Mouse (Mus musculus) c-Kit-positive CD71-positive TER-119-negative erythroid progenitor cells, embryonic 14.5 days (primary cell): ENCODE data around the gene Atp6ap1.

Source experiments
- DNase-seq: peaks from one replicate; pipeline ENCODE4 v3.0.0-alpha.2; 2013; ENCODE audit warnings: low read depth

The Atp6ap1 gene

DNA sequence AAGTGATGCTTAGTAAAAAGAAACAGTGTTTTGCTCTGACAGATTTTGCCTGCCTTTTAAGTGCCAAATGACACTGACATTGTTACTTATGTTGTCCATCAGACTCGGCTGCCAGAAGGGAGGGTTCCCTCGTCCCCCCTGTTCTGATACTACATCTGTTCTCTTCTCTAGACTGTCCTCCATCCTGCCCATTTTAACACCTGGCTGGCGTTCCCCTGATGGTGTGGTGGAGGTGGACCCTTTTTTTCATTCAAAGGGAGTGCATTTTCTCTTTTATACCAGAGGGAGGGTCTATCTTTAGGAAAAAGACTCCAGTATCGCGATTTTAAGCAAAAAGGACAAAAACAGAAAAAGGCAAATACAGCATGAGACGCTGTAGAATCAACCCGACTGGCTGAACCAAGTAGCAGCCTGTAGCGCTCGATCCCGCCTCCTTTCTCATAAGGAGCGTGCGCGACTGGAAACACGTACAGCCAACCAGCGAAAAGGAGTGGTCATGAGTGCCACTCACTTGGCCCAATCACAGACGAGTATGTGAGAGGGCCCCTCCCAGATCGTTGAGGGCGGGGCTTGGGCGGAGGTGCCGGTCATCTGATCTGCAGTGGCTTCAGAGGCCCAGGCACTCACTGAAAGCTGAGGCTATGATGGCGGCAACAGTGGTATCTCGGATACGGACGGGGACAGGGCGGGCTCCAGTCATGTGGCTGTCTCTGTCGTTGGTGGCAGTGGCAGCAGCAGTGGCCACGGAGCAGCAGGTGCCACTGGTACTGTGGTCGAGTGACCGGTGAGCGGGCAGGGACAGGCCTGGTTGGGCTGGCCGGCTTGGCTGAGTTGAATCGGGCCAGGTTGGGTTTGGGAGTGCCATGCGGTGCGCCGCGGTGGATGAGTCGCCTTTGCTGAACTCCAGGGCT, at the start of gene Atp6ap1:
Gene Atp6ap1 (plus strand): TSS at position 560 of the 911 bp plus-strand sequence.
- peak; percentile 82 for DNase-seq

DNA sequence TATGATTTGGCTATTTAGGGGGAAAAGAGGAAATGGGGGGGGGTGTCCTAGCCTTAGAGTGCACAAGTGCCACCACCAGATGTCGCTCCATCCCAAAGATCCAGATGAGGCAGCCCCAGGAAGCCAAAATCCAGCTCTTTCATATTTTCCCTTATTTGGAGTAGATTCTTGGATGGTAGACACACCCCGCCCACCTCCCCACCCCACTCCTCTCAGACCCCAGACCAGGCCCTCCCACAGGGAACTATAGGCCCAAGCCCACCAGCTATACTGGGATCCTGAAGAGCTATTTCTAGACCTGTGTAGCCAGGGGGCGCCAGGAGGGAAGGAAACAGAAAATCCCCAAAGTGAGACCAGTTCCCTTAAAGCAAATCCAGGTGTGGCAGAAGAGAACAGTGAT, 48.2 kb upstream of the Atp6ap1 start:
- DNase-seq: no peak

DNA sequence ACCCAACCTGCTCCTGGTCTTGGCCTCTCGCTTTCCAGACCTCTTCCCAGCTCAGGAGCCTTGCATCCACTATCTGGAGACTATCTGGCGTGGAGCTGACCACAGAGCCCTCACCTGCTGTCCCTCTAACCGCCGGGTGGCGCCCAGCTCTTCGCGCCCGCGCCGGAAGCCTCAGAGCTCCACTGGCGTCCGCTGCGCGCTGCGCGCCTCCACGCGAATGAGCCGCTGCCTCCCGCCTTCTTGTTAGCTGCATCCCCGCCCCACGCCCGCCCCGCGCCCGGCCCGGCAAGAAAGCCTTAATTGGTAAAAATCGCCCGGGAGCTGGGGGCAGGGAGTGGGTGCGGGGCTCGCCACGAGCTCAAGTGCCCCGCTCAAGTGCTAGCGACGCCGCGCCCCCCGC, 47.3 kb upstream of the Atp6ap1 start, which contains the start of gene Flna:
Gene Flna (minus strand): TSS at position 206 of the 400 bp plus-strand sequence.
- DNase-seq: no peak

DNA sequence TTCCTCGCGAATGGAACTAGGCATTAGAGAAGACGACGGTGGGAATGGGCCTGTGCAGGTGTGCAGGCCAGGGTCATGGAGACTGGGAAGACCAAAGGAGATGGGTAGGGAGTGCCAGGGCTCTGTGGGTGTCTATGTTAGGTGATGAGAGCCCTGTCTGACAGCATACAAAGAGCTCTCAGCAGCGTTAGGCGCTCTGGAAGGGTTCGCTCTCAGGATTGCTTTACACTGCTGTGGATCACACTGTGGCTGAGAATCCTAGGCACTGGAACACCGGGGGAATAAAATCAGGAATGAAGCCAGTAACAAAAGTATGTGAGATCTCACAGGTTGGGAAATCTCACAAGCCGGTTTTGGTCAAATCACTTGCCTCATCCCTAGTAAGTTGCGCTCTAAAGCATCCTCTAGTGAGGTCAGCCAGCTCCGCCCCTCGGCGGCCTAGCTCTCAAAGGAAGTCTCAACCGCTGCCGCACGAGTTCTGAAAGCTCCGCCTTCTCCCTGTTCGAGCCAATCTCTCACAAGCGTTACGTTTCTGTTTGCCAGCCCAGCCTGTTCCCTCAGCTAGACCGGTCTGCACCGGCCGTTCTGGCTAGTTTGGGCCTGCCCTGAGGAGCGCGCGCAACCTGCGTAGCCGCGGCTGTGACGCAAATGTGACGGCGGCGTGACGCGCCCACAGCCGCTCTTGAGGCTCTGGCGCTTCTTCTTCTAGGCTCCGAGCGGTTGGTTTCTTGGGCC, 42.6 kb upstream of the Atp6ap1 start, which contains the start of gene Emd:
Gene Emd (plus strand): TSS at position 535 of the 735 bp plus-strand sequence.
- DNase-seq: peak; percentile 82

DNA sequence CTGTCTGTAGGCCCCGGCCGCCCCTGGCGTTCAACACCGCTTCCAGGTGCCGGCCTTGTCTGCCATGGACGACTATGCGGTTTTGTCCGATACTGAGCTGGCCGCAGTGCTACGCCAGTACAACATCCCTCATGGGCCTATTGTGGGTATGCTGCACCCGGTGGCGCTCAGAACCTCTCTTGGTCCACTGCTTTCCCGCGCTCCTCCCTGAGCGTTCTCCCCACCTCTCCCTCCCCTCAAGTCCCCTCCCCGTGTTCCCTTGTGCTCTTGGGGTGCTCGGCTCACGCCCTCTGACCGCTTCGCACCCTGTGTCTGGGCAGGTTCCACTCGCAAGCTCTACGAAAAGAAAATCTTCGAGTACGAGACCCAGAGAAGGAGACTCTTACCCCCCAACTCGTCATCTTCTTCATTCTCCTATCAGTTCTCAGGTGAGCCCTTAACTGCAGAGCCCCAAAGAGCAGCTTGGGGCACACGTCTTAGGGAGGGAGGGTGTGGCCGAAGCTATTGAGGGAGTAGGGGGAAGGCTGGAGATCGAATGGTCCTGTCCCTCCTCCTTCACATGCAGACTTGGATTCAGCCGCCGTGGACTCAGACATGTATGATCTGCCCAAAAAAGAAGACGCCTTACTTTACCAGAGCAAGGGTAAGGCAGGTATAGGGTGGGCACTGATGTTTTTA, 41.9 kb upstream of the Atp6ap1 start:
- no peak for DNase-seq

DNA sequence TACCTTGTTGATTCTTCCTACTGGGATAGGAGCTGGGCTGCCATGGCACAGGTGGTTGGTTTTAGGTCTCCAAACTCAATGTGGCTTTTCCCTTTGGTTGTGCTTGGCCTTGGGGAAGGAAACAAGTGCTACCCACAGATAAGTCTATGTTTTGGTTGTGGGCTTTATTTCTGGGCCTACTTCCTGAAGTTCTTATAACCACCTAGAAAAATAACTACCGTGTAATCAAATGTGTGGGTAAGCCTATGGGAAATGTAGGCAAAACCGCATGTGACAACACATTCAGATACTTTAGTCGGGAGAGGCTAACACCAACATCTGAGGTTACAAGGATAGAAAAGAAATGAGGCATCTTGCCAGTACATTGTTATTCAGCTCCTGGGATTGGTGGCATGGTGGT, 39.2 kb upstream of the Atp6ap1 start:
- no peak for DNase-seq

DNA sequence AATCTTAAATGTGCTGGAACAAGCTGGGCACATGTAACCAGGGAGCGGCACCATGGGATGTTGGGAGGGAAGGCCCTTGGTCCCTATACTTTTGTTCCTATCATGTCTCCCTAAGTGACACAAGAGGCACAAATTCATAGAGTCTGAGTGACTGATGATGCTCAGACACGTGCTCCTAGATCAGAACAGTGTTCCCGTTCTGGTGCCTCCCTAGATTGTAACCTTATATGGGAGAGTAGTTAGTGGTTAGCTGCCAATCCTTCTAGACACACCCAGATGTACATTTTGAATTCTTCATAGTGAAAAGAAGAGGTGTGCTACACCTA, 27.2 kb upstream of the Atp6ap1 start:
- DNase-seq: no peak

DNA sequence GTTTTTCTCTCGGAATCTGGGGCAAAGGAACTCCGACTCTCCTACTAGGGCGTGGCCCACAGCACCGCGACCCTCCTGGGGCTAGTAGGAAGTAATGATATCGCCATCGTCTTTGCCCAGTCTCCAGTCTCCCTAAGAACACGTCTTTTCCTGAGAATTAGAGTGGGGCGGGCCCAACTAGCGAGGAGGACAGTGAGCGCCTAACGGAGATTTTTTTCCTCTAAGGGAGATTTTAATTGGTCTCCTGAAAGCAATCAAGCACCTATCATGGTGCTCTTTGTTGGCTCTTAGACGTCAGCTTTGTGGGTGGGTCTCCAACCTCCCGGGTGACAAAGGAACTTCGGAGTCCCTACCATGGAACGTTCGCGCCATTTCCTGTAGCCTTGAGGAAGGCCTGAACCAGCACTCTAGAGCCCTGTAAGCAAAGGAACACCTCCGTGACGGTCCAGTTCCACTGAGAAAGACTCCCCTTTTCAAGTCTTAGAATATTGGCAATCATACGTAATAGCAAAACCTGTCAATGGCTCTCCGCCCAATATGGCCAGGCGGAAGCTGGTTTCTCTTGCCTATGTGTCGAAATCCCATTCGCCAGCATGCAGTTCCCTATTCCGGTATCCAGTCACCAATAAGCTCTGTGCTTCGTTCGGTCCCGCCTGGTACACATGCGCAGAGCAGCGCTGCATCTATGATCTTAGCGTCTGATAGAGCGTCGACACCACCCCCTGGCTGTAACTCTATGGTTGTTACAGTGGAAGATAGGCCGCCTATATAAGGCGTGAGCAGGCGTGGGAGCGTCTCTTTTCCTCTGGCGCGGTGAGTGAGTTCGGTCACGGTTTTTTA, 26.6 kb upstream of the Atp6ap1 start, which contains the start of gene Rpl10:
Gene Rpl10 (plus strand): TSS at position 751 of the 840 bp plus-strand sequence.
- DNase-seq: peak; percentile 84

DNA sequence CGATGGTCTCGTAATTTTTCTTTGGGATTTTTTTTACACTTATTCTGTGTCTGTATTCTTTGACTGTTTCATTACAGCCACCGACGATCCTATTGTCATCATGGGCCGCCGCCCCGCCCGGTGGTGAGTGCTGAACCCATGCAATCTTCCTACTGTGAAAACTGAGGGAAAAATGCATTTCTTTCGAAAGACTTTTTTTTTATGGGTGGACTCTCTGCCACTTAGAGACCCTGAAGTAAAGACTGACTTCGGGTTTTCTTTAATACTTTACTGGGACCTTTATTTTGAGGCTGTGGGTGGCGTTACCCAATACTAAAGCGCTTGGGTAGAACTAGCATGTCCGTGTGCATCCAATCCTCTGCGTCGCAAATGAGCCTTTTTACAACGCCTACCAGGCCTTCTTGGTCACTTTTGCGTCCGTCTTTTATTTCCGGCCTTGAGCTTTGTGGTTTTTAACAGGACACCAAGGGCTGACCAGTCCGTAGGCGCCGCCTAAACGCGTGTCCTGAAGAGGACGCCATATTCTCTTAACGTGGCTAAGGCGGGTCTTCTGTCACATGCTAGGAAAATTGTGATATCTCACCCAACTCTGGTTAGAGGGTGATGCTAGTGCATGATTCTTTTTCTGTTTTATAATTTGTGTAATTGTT, 25.9 kb upstream of the Atp6ap1 start:
- DNase-seq: no peak

DNA sequence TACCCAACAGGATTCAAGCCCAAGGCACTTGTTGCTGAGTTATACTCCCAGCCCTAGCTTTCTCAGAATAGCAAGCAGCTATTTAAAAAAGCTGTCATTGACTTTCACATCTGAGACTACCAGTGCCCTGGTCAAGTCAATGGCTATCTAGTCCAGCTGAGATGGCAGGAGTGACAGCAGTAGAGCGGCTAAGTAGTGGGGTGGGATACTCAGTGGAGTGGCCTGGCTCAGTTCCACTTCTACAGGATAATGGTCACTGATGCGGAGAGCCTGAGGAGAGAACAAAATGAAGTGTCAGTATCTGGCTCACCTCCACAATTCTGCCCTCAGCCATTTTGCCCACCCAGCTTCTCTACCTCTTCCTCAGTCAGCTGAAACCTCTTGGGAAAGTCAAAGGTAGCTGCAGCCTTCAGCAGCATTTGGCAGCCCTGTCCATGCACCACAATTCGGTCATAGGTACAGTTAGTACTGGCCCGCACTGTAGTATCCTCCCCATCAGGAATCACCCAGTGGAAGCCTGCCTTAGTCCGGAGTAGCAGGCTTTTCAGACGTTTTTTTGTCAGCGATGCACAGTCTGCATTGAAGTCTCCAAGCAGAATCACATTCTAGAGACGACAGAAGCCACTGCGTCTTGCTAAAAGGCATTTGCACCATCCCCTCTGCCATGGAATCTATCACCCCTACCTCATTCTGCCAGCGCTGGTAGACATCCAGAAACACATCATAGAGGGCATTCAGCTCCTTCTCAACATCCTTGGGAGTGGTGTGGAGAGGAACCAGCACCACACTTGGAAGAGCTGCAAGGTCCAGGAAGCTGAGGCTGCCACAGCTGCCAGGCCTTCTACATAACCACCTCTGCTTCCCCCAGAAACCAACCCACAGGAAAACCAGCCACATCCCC, 23.2 kb upstream of the Atp6ap1 start:
- DNase-seq: no peak

DNA sequence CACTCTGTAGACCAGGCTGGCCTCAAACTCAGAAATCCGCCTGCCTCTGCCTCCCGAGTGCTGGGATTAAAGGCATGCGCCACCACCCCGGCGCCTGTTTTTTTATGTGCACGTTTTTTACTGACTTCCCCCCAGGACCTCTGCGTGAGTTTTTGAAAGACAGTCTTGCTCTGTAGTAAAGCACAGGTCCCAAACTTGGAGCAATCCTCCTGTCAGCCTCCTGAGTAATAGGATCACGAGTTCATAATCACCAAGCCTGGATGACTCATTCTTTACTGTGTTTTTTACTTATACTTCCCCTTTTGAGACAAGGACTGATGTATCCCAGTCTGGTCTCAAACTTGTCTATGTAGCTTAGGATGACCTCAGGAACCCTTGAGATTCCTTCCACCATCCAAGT, 19.0 kb upstream of the Atp6ap1 start:
- no peak for DNase-seq

DNA sequence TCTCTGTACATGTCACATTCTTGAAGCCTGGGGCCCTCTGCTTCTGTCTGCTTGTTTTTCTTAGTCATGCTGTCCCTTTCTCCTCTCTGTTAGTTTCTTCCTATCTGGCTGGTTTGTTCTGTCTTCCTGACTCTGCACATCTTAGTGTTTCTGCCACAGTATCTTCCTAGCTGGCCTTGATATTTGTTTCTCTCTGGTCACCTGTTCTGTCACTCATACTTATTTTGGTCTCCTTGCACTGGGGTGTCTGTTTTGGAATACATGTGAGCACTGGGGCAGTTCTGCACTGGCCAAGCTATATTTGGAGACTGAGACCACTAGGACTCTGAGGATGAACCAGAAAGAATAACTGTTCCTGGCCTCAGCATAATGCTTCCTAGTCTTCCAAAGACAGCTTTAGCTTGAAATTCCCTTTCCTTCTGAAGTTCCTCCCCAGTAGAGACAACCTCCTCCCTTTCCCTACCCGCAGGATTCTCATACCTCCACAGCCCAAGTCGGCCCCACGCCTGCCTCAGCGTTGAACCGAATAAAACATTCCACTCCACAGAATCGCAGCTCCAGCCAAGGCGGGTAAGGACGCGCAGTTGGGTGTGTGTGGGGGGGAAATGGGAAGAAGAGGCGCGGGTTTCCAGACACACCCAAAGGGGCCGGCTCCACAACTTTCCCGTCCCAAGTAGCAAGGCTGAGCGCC, 15.7 kb upstream of the Atp6ap1 start:
- DNase-seq: no peak

DNA sequence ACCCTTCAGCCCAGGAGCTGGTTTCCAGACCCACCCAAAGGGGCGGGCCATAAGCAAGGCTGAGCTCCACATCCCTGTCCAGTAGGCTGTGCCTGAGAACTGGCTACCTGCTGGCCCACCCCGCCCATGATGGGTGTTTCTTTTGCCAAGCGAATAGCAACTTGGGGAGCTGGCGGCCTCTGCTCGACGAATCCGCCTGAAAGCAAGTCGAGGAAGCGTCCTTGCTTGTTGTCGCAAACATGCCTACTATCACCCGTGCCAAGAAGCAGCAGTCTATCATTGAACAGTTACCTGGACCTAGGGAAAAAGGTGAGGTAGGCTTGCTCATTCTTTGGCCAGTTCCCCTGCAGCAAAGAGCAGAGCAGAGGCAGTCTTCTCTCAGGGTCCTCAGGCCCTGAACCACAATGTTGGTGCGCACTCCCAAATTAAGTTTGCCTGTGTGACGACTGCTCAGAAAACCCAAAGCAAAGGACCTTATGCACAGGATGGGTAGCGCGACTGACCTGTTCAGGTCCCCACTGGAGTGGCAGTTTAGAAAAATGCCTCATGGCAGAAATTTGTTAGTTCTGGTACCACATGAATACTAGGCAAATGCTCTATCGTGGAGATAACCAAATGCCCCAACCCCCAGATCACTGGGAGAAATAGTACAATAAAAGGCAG, 15.0 kb upstream of the Atp6ap1 start, which contains the start of the genes Taz and Dnase1l1:
Gene Taz (plus strand): TSS at position 181 of the 663 bp plus-strand sequence.
Gene Dnase1l1 (minus strand): TSS at position 606 of the 663 bp plus-strand sequence.
- peak; percentile 67 for DNase-seq

DNA sequence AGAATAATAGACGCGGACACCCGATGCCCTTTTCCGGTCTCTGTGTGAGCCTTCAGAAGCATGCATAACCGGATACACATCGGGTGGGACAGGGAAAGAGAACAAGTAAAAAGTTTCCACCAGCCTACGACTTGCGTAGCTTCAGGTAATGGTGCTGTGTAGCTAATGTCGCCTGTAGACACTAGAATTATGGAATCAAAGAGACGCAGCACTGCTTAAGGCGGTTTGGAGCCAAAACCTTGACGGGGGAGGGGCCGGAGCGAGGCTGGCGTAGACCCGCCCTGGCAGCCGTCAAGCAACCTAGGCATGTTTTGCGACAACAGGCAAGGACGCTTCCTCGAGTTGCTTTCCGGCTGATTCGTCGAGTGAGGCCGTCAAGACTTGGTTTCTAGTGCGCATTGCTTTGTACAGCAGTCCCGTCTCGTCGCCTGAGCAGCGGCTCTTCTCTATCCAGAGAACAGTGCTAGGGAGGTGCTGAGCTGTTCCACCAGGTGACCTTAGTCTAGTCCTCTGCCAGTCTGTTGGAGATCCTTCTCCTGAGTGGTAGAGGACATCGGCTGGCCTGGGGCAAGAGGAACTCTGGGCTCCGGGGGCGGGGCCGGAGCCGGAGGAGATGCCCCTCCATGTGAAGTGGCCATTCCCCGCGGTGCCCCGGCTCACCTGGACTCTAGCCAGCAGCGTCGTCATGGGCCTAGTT, 14.4 kb upstream of the Atp6ap1 start:
- peak; percentile 79 for DNase-seq

DNA sequence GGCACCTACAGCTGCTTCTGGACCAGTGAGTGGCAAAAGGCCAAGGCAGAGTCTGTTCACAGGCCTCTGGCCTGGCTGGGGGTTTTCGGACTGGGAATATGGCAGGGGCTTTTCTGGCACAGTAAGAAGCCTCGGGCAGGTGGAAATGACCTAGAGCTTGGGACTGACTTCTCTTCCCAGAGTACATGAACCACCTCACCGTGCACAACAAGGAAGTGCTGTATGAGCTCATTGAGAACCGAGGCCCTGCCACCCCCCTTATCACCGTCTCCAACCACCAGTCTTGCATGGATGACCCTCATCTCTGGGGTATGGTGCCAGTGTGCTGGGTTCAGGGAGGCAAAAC, 13.8 kb upstream of the Atp6ap1 start:
- no peak for DNase-seq

DNA sequence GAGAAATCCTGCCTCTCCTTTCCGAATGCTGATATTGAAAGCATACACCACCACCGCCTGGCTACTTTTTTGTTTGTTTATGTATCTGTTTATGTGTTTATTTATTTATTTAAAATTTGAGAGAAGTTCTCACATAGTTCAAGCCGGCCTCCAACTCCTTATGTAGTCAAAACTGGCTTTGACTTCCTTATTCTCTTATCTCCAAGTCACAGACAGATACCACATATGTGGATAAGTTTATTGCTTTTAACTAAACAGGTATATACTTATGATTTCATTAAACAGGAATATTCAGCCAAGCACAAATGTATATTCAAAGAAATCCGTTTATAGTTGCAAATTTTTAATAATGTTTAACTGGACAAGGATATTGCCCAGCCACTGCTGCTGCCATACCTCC, 3.5 kb upstream of the Atp6ap1 start:
- DNase-seq: no peak

DNA sequence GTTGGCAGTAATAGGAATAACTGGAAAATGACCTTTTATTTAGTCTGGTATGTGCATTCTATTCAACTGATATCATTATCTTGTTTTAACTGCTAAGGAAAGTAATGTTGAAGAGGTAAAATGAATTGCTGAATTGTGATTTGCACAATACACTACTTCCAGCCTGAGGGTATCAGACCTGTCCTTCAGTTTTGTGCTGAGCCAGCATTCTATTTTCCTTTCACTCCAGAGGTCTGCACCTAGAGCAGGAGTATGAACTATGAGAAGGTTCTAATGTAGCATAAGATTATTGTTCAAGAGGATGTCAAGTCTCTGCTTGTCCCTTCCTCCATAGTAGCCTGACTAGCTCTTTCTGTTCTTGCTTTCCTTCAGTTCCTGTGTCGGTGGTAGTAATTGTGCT, 1.5 kb downstream of the Atp6ap1 start:
- DNase-seq: no peak

DNA sequence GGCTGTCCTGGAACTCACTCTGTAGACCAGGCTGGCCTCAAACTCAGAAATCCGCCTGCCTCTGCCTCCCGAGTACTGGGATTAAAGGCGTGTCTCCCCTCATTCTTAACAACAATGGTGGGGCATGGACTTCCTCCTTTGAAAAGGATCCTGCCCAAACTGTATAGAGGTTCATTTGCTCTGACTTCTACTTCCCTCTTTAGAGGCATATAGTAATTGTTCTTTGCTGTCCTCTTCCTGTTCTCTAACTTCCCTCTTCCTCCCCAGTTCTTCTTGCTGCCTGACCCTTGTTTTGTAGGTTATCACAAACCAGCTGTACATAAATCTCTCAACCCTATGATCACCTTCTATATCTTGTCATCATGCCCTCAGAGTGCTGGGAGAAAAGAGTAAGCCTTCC, 2.8 kb downstream of the Atp6ap1 start:
- DNase-seq: no peak
